Mouse (Mus musculus): ENCODE results near the gene Plekhg3.

Plekhg3 gene

GRCm38 (mm10) chr12:76530580-76531139 is at the start of gene Plekhg3:
TSS of gene Plekhg3 (plus strand) at chr12:76530891.
- DNase-seq (ENCODE audit: low spot score in 2 of 2): no peak

GRCm38 (mm10) chr12:76482446-76482845 is 48.2 kb upstream of the Plekhg3 start:
- DNase-seq (ENCODE audit: low spot score in 2 of 2): no peak

GRCm38 (mm10) chr12:76482948-76483347 is 47.7 kb upstream of the Plekhg3 start:
- no peak for DNase-seq (ENCODE audit: low spot score in 2 of 2)

GRCm38 (mm10) chr12:76484881-76485280 is 45.8 kb upstream of the Plekhg3 start:
- no peak for DNase-seq (ENCODE audit: low spot score in 2 of 2)

- DNase-seq (ENCODE audit: low spot score in 2 of 2): no peak
Observed at GRCm38 (mm10) chr12:76485381-76485780, 45.3 kb upstream of the Plekhg3 start.

GRCm38 (mm10) chr12:76486943-76487342 is 43.7 kb upstream of the Plekhg3 start:
- DNase-seq (ENCODE audit: low spot score in 2 of 2): no peak

GRCm38 (mm10) chr12:76490798-76491197 is 39.9 kb upstream of the Plekhg3 start:
- no peak for DNase-seq (ENCODE audit: low spot score in 2 of 2)

GRCm38 (mm10) chr12:76493462-76493861 is 37.2 kb upstream of the Plekhg3 start:
- DNase-seq (ENCODE audit: low spot score in 2 of 2): peak; percentile 37 to 45

- no peak for DNase-seq (ENCODE audit: low spot score in 2 of 2)
Observed at GRCm38 (mm10) chr12:76495381-76495780, 35.3 kb upstream of the Plekhg3 start.

- DNase-seq (ENCODE audit: low spot score in 2 of 2): peak; percentile 53 to 63
Observed at GRCm38 (mm10) chr12:76496324-76496723, 34.4 kb upstream of the Plekhg3 start.

- DNase-seq (ENCODE audit: low spot score in 2 of 2): no peak
Observed at GRCm38 (mm10) chr12:76499276-76499675, 31.4 kb upstream of the Plekhg3 start.

GRCm38 (mm10) chr12:76500055-76500454 is 30.6 kb upstream of the Plekhg3 start:
- DNase-seq (ENCODE audit: low spot score in 2 of 2): no peak

GRCm38 (mm10) chr12:76500896-76501295 is 29.8 kb upstream of the Plekhg3 start:
- peak in 1 of 2 experiments; percentile 15 for DNase-seq (ENCODE audit: low spot score in 2 of 2)

GRCm38 (mm10) chr12:76502981-76503380 is 27.7 kb upstream of the Plekhg3 start:
- no peak for DNase-seq (ENCODE audit: low spot score in 2 of 2)

GRCm38 (mm10) chr12:76506522-76506921 is 24.2 kb upstream of the Plekhg3 start:
- no peak for DNase-seq (ENCODE audit: low spot score in 2 of 2)

- DNase-seq (ENCODE audit: low spot score in 2 of 2): no peak
Observed at GRCm38 (mm10) chr12:76507791-76508190, 22.9 kb upstream of the Plekhg3 start.

- no peak for DNase-seq (ENCODE audit: low spot score in 2 of 2)
Observed at GRCm38 (mm10) chr12:76508909-76509440, 21.7 kb upstream of the Plekhg3 start.

GRCm38 (mm10) chr12:76512731-76513130 is 18.0 kb upstream of the Plekhg3 start:
- no peak for DNase-seq (ENCODE audit: low spot score in 2 of 2)

- DNase-seq (ENCODE audit: low spot score in 2 of 2): no peak
Observed at GRCm38 (mm10) chr12:76514842-76515241, 15.8 kb upstream of the Plekhg3 start.

- no peak for DNase-seq (ENCODE audit: low spot score in 2 of 2)
Observed at GRCm38 (mm10) chr12:76518000-76518399, 12.7 kb upstream of the Plekhg3 start.

GRCm38 (mm10) chr12:76518909-76519842 is 11.5 kb upstream of the Plekhg3 start:
- DNase-seq (ENCODE audit: low spot score in 2 of 2): no peak

- DNase-seq (ENCODE audit: low spot score in 2 of 2): no peak
Observed at GRCm38 (mm10) chr12:76523654-76524053, 7.0 kb upstream of the Plekhg3 start.

- no peak for DNase-seq (ENCODE audit: low spot score in 2 of 2)
Observed at GRCm38 (mm10) chr12:76524915-76525314, 5.8 kb upstream of the Plekhg3 start.
